Mouse (Mus musculus): ENCODE measurements around the gene Triobp. TPM values are rescaled to one million over a fixed set of nuclear protein-coding genes. Genes with fewer than 3 reads are reported as not detected.

Triobp gene
- total RNA-seq (2023) = 44.3 to 52.7 TPM (median 47.1 TPM) in 4 replicates

GRCm38 (mm10) chr15:78947657-78948056 lies at the start of gene Triobp:
Triobp (plus strand) TSS chr15:78947724.

GRCm38 (mm10) chr15:78899409-78899739 lies 48.1 kb upstream of the Triobp start, which contains the start of gene Gm49510:
Gm49510 (plus strand) TSS chr15:78899667.

DNA sequence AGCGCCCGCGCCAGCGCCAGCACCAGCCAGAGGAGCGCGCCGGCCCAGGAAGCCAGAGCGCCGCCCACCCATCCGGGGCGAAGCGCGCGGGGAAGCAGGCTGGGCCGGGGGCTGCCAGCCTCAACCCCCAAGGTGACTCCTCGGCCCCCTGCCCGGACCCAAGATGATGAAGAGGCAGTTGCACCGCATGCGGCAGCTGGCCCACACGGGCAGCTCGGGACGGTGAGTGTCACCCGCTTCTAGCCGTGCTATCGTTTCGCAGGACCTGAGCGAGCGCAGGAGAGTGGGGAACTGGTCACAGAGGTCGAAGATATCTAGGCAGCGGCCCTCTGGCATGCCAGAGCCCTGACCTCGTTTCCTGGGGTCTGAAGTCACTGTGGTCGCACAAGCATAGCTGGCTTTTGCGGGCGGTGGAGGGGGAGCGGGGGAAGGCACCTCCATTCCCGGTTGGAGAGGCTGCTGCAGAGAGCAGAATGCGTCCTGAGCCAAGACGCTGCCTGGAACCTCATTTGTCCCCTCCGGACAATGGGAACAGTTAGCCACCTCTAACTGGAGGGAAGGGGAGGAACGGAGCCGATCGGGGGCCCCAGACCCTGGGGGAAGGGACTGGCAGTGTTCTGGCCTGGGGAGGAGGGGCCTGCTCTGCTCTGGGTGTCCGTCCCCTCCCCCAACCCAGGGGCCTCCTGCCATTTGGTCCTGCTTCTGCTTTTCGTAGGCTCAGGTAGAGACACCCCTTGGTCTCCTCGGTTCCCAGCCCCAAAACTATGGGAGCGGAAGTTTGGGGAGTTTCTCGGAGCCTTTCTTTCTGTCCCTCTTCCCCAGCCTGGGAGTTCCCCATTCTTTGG lies 47.6 kb upstream of the Triobp start, which contains the start of gene Sh3bp1:
TSS of gene Sh3bp1 (plus strand) at position 29 of the 845 bp plus-strand sequence.

DNA sequence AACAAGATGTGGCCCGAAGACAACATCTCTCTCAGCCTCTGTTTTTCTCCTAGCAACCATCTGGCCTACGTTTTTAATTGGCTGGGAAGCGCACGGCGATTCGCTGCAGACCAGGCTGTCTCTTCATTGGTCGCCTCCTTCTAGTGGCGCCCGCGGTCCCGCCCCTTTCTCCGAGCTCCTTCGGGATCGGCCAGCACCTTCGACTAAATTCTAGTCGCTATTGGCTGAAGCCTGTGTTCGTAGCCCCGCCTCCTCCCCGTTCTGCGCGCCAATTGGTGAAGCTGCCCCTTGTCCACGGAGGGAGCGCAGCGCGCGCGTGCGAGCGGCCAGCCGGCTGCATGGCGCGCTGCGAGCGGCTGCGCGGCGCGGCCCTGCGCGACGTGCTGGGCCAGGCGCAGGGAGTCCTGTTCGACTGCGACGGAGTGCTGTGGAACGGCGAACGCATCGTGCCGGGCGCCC lies 33.9 kb upstream of the Triobp start, which contains the start of gene Pdxp:
TSS of gene Pdxp (plus strand) at position 288 of the 459 bp plus-strand sequence.

DNA sequence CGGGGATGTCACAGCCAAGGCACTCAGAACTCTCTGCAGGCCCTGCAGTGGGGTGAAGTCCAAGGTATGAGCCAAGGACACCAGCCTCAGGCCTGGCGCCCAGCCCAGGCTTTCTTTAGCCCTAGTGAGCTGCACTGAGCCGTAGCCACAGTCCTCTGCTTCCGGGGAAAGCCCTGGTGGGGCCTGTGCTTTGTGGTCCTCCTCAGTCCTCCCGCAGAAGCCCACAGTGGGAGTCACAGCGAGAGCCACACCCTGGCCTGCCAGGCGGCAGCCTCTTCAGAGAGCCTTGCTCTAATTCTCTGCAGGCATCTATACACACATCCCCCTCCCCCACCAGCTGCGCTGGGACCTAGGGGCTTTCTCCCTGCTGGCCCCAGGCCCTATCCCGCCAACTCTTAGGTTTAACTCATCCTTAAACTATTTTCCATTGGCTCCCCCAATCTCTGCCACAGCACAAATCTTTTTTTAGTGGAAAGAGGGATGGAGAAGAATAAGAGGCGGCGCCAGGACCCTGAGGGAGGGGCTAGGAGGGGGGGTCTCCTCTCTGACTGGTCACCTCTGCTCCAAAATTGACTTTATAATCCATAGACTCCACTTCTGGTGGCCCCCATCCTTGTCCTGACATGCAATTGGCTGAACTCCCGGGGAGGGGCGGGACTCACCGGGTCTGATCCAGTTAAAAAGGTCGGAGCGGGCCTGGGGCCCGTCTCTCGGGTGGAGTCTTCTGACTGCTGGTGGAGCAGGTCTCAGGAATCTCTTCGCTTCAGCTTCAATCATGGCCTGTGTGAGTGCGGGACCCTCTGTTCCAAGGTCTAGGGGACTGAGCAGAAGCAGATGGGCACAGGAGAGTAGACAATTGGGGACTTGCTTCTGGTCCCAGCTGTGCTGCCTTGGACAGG lies 21.3 kb upstream of the Triobp start, which contains the start of gene Lgals1:
TSS of gene Lgals1 (plus strand) at position 705 of the 899 bp plus-strand sequence.

DNA sequence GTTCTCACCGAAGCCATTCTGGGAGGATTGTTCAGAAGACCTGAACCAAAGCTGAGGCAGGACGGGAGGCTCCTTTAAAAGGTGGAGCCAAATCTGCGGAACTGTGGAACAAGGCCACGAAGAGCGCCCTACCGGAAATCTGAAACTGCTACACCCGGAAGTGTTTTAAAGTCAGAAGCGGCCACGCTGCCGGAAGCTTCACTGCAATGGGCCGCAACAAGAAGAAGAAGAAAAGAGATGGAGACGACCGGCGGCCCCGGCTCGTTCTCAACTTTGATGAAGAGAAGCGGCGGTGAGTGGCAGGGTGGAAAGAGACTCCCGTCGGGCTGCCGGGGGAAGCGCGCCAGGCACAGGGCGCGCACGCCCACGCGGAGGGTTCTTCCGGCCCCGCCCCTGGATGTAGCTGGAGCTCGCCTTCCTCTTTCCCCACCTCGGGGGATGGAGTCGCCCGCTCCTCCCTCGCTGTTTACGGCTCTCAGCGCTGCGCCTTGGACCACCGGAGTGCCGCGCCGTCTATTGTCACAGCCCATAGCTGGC lies 12.7 kb upstream of the Triobp start, which contains the start of gene Nol12:
TSS of gene Nol12 (plus strand) at position 150 of the 537 bp plus-strand sequence.

DNA sequence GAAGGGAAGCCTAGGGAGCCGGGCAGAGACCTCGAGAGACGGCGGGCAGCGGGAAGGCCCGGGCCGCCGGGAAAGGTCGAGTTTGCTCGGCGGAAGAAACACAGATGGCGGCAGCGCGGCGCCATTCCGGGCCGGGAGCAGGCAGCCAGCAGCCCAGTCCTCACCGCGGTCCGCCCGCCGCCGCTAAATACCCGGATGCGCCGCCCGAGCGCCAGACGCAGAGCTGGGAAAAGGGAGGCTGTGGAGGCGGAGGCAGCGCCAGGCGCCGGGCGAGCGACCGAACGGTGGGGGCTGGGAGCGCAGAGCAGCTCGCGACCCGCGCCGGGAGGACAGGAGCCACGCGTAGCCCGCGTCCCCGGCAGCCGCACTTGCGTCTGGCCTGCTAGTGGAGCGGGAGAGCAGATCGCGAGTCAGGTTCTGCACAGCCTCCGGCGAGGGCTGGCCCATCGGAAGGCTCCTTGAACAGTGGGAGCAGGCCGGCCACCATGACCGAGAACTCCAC lies 80.8 kb downstream of the Triobp start, which contains the start of gene H1f0:
TSS of gene H1f0 (plus strand) at position 214 of the 502 bp plus-strand sequence.

DNA sequence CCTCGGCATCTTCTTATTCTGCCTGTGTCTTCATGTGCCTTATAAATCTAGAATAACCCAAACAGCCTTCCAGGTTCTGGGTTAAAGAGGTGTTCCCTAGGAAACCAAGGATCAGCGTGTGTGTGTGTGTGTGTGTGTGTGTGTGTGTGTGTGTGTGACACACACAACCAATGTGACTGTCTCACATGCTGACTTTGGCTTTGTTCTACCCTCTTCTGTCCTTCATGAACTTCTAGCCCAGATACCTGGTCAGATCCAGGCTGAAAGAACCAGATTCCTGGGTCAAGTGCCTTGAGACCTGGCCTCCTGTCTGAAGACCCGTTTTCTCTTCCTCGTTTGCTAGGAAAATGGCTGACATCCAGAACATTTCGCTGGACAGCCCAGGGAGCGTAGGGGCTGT lies 94.1 kb downstream of the Triobp start, which contains the start of gene Galr3:
TSS of gene Galr3 (plus strand) at position 301 of the 400 bp plus-strand sequence.

Other genes with a start within 250 kb of the Triobp start
- gene Elfn2, start 229.0 kb upstream of the Triobp start, total RNA-seq (2023) = 0.12 to 0.16 TPM in 2 of 4 replicates, not detected in the others
- 72.8 to 82.9 TPM (median 76.0 TPM) in 4 replicates for gene Mfng, start 174.2 kb upstream of the Triobp start, total RNA-seq (2023)
- gene Card10, start 144.7 kb upstream of the Triobp start, total RNA-seq (2023) = 0.13 to 0.20 TPM (median 0.18 TPM) in 3 of 4 replicates, not detected in the other
- gene Cdc42ep1, start 105.1 kb upstream of the Triobp start, total RNA-seq (2023) = not detected in 4 replicates
- gene Lgals2, start 92.2 kb upstream of the Triobp start, total RNA-seq (2023) = not detected in 4 replicates
- gene Gga1, start 70.5 kb upstream of the Triobp start, total RNA-seq (2023) = 73.8 to 85.1 TPM (median 82.1 TPM) in 4 replicates
- gene Gm49510, start 48.1 kb upstream of the Triobp start, total RNA-seq (2023) = not detected in 4 replicates
- gene Sh3bp1, start 48.0 kb upstream of the Triobp start, total RNA-seq (2023) = 64.4 to 69.8 TPM (median 65.2 TPM) in 4 replicates
- 8.1 to 9.7 TPM (median 9.1 TPM) in 4 replicates for gene Pdxp, start 33.8 kb upstream of the Triobp start, total RNA-seq (2023)
- 7.6 to 13.9 TPM (median 10.2 TPM) in 4 replicates for gene Lgals1, start 21.0 kb upstream of the Triobp start, total RNA-seq (2023)
- gene Nol12, start 12.8 kb upstream of the Triobp start, total RNA-seq (2023) = 39.4 to 43.0 TPM (median 41.7 TPM) in 4 replicates
- gene H1f0, start 80.7 kb downstream of the Triobp start, total RNA-seq (2023) = 2.6 to 4.8 TPM (median 3.2 TPM) in 4 replicates
- gene Galr3, start 94.2 kb downstream of the Triobp start, total RNA-seq (2023) = not detected in 4 replicates
- 33.0 to 36.2 TPM (median 34.8 TPM) in 4 replicates for gene Ankrd54, start 115.2 kb downstream of the Triobp start, total RNA-seq (2023)
- 98.5 to 108 TPM (median 105 TPM) in 4 replicates for gene Eif3l, start 127.5 kb downstream of the Triobp start, total RNA-seq (2023)
- 41.7 to 56.4 TPM (median 50.6 TPM) in 4 replicates for gene Micall1, start 161.2 kb downstream of the Triobp start, total RNA-seq (2023)
- gene Polr2f, start 193.3 kb downstream of the Triobp start, total RNA-seq (2023) = 38.2 to 58.6 TPM (median 48.1 TPM) in 4 replicates
- gene 1700088E04Rik, start 193.5 kb downstream of the Triobp start, total RNA-seq (2023) = not detected in 4 replicates
- not detected in 4 replicates for gene Sox10, start 217.5 kb downstream of the Triobp start, total RNA-seq (2023)

Data from B cell, adult 62 days (primary cell).